ENCODE assay signal across 7 mouse cellular contexts in genomic region chr10:117078284-117078683, GRCm38 (mm10). TPM values are rescaled to one million over a fixed set of nuclear protein-coding genes. Genes with fewer than 3 reads are reported as not detected.
A peak's percentile ranks its signal among the peaks of the same experiment; 100 is the strongest.
DNase-seq lines count a peak whose midpoint lies in the region; ATAC-seq and TF ChIP-seq lines count a peak whose summit lies in the region.

No protein-coding gene starts in this region.

- H3K4me3 ChIP-seq in layer of hippocampus, adult 2 months: no peak overlapping the region
- no peak overlapping the region for H3K4me3 ChIP-seq in embryonic facial prominence, embryonic 10.5 days
- H3K4me3 ChIP-seq in liver, adult 2 months (ENCODE audit: insufficient read depth, low read depth, low read length): no peak overlapping the region
- no peak overlapping the region for H3K4me3 ChIP-seq in neural tube, embryonic 15.5 days (replicated peaks)

- WGBS in embryonic facial prominence, embryonic 10.5 days: 82% methylated on average over 6 of the region's 6 CpGs
- 84% methylated on average over 6 of the region's 6 CpGs for WGBS in liver, adult 2 months
- WGBS in neural tube, embryonic 15.5 days: 61% methylated on average over 6 of the region's 6 CpGs

- no peaks in the 10 kb centered on the region for H3K9me3 ChIP-seq in embryonic facial prominence, embryonic 10.5 days
- H3K9me3 ChIP-seq in neural tube, embryonic 15.5 days (replicated peaks): no peaks in the 10 kb centered on the region

- peak; percentile 69 for TF ChIP-seq CTCF in layer of hippocampus, adult 2 months (conservative IDR thresholded peaks at IDR 0.05)
- TF ChIP-seq CTCF in Patski (IDR thresholded peaks at IDR 0.05): peak; percentile 68
- TF ChIP-seq CTCF in liver, adult 2 months (IDR thresholded peaks at IDR 0.05; ENCODE audit: low read depth, low read length): peak; percentile 74

- H3K27me3 ChIP-seq in Patski: no peaks in the 10 kb centered on the region
- no peaks in the 10 kb centered on the region for H3K27me3 ChIP-seq in embryonic facial prominence, embryonic 10.5 days (replicated peaks; ENCODE audit: low read depth, poor library complexity, severe bottlenecking)
- no peaks in the 10 kb centered on the region for H3K27me3 ChIP-seq in liver, adult 2 months (ENCODE audit: control insufficient read depth, insufficient read depth, low read length)
- H3K27me3 ChIP-seq in neural tube, embryonic 15.5 days (replicated peaks): no peaks in the 10 kb centered on the region

- no peak for TF ChIP-seq POLR2A in liver, adult 2 months (IDR thresholded peaks at IDR 0.05; ENCODE audit: extremely low read depth, insufficient read depth, low read length)

- no peak for DNase-seq in layer of hippocampus, adult 2 months (ENCODE audit: low spot score in 2 of 2)
- DNase-seq in layer of hippocampus, adult 8-10 months (ENCODE audit: low spot score in 2 of 2): no peak
- DNase-seq in Patski (ENCODE audit: low read depth, low spot score): no peak
- peak; percentile 41 for DNase-seq in embryonic facial prominence, embryonic 10.5 days (ENCODE audit: low spot score)
- no peak for DNase-seq in liver, adult 2 months (ENCODE audit: extremely low read depth, low read depth, low spot score)
- no peak for DNase-seq in urinary bladder, adult 2 months (ENCODE audit: low spot score)

- H3K9ac ChIP-seq in liver, adult 2 months (ENCODE audit: low read depth, low read length): no peak overlapping the region
- no peak overlapping the region for H3K9ac ChIP-seq in neural tube, embryonic 15.5 days (replicated peaks)

- no peak overlapping the region for H3K27ac ChIP-seq in layer of hippocampus, adult 2 months
- no peak overlapping the region for H3K27ac ChIP-seq in embryonic facial prominence, embryonic 10.5 days (replicated peaks)
- no peak overlapping the region for H3K27ac ChIP-seq in liver, adult 2 months (replicated peaks; ENCODE audit: insufficient read depth, low read depth, low read length)
- no peak overlapping the region for H3K27ac ChIP-seq in neural tube, embryonic 15.5 days (replicated peaks)

- peaks cover 76% of the 10 kb centered on the region for H3K36me3 ChIP-seq in embryonic facial prominence, embryonic 10.5 days (replicated peaks)
- peaks cover 37% of the 10 kb centered on the region; the same call in 1 of the 2 replicates for H3K36me3 ChIP-seq in liver, adult 2 months (ENCODE audit: control insufficient read depth, insufficient read depth, low read length)
- H3K36me3 ChIP-seq in neural tube, embryonic 15.5 days: peaks cover 47% of the 10 kb centered on the region

- in situ Hi-C loops in Patski (cut with MboI; ENCODE audit: low pct_unique_long_range_greater_than_20kb): no loop called here

- peak; percentile 47 for ATAC-seq in Patski
- peak; percentile 55; the same call in 1 of the 2 replicates for ATAC-seq in neural tube, embryonic 15.5 days (ENCODE audit: low FRiP score)

- no peaks in the 10 kb centered on the region for H3K4me1 ChIP-seq in embryonic facial prominence, embryonic 10.5 days
- peaks cover 5% of the 10 kb centered on the region; the same call in 1 of the 2 replicates for H3K4me1 ChIP-seq in liver, adult 2 months (ENCODE audit: control insufficient read depth, insufficient read depth, low read length)
- H3K4me1 ChIP-seq in neural tube, embryonic 15.5 days: no peaks in the 10 kb centered on the region

- CTCF ChIA-PET in Patski (lab: Charles Lee): interaction anchor here (1.0 to 1.2 kb wide), 2 partner anchors 12 to 133 kb away, joined by 4 to 5 read pairs; no protein-coding TSS in a partner anchor

- POLR2A ChIA-PET in Patski (lab: Charles Lee): no interaction called here

- no peak overlapping the region for H3K4me2 ChIP-seq in neural tube, embryonic 15.5 days

- H3K79me2 ChIP-seq in liver, adult 2 months (ENCODE audit: control insufficient read depth, insufficient read depth, low read length): peaks cover 6% of the 10 kb centered on the region; the same call in 1 of the 2 replicates

RNA-seq across cellular contexts. Expression of gene Cct2, which starts 14.7 kb away (rescaled TPM):
- 100 to 1,000 TPM; 167 to 176 TPM for total RNA-seq in layer of hippocampus, adult 2 months (2021)
- 100 to 1,000 TPM; 161 to 170 (median 162) TPM for total RNA-seq in layer of hippocampus, adult 8-10 months (2022)
- polyA plus RNA-seq in Patski (2021): 386 TPM
- 350 and 352 TPM in 2 replicates for polyA plus RNA-seq in embryonic facial prominence, embryonic 10.5 days (2016; fragmentation: Nextera tagmentation; extraction: Ambion mirVana)
- 114 and 116 TPM in 2 replicates for total RNA-seq in liver, adult 2 months (2014; rRNA removed)
- polyA plus RNA-seq in liver, adult 2 months (2012; rRNA removed): 36.6 and 40.1 TPM in 2 replicates
- polyA plus RNA-seq in neural tube, embryonic 15.5 days (2015; fragmentation: Nextera tagmentation; extraction: Ambion mirVana): 247 and 251 TPM in 2 replicates
- 162 and 163 TPM in 2 replicates for polyA plus RNA-seq in urinary bladder, adult 2 months (2012; rRNA removed)

RNA-seq across cellular contexts. Expression of gene Lrrc10, which starts 33.1 kb away (rescaled TPM):
- total RNA-seq in layer of hippocampus, adult 2 months (2021): under 1 TPM in 1 of 2 experiments, not detected in 1; 0.32 TPM
- total RNA-seq in layer of hippocampus, adult 8-10 months (2022): under 1 TPM in 1 of 4 experiments, not detected in 3; 0.23 TPM
- polyA plus RNA-seq in Patski (2021): not detected
- 0.14 TPM in 1 of 2 replicates, not detected in the other for polyA plus RNA-seq in embryonic facial prominence, embryonic 10.5 days (2016; fragmentation: Nextera tagmentation; extraction: Ambion mirVana)
- not detected in 2 replicates for total RNA-seq in liver, adult 2 months (2014; rRNA removed)
- polyA plus RNA-seq in liver, adult 2 months (2012; rRNA removed): not detected in 2 replicates
- polyA plus RNA-seq in neural tube, embryonic 15.5 days (2015; fragmentation: Nextera tagmentation; extraction: Ambion mirVana): not detected in 2 replicates
- polyA plus RNA-seq in urinary bladder, adult 2 months (2012; rRNA removed): 0.24 and 0.30 TPM in 2 replicates
